Mouse (Mus musculus): ENCODE data around the gene Vsig2.

GRCm38 (mm10) chr9:37545166-37545610, 6.1 kb downstream of the Vsig2 start:
- TF ChIP-seq POLR2A (IDR thresholded peaks at IDR 0.05; ENCODE audit: insufficient read length, low read depth): no peak
- no peak for TF ChIP-seq POLR2AphosphoS2 (IDR thresholded peaks at IDR 0.05; ENCODE audit: insufficient read length, low read depth)
- no peak for TF ChIP-seq USF1 (IDR thresholded peaks at IDR 0.05; ENCODE audit: low read depth)
- TF ChIP-seq MAX (IDR thresholded peaks at IDR 0.05; ENCODE audit: low read depth): no peak
- no peak for TF ChIP-seq SRF (IDR thresholded peaks at IDR 0.05; ENCODE audit: control insufficient read depth, insufficient read length, low read depth)
- TF ChIP-seq MYOG (IDR thresholded peaks at IDR 0.05; ENCODE audit: control insufficient read depth in 1 of 3, insufficient read depth in 1 of 3, insufficient read length in 2 of 3, low read depth in 2 of 3): no peak
- no peak for TF ChIP-seq TCF12 (IDR thresholded peaks at IDR 0.05; ENCODE audit: insufficient read depth, poor library complexity, severe bottlenecking)
- no peak for TF ChIP-seq E2F4 (IDR thresholded peaks at IDR 0.05; ENCODE audit: insufficient read depth)
- TF ChIP-seq TCF3 (IDR thresholded peaks at IDR 0.05; ENCODE audit: insufficient read length, low read depth): no peak

All from myocyte (in vitro differentiated cells).